Mouse (Mus musculus): ENCODE results near the gene Wnt9a. TPM values are rescaled to one million over a fixed set of nuclear protein-coding genes. Genes with fewer than 3 reads are reported as not detected.

Wnt9a gene
- total RNA-seq, 2 experiments from 2014 or later: 6.1 to 7.5 TPM

GRCm38 (mm10) chr11:59379547-59379946 is 72.8 kb downstream of the Wnt9a start:
- no peak for DNase-seq
- intact Hi-C loops (cut with DNase I): no loop called here

Small RNA genes within 50 kb of the gene (microRNA-seq; reads per million reads assigned to microRNA genes)
- gene Gm24756: 0 reads per million in 2 experiments

Other genes with a start within 250 kb of the Wnt9a start
- gene Obscn, start 170.5 kb upstream of the Wnt9a start, total RNA-seq (2021): 100 to 1,000 TPM; 427 to 465 TPM
- 10 to 100 TPM; 14.6 to 16.8 TPM for gene Iba57, start 143.2 kb upstream of the Wnt9a start, total RNA-seq (2021)
- 1 to 10 TPM; 1.7 to 1.8 TPM for gene Gjc2, start 123.7 kb upstream of the Wnt9a start, total RNA-seq (2021)
- gene Guk1, start 114.7 kb upstream of the Wnt9a start, total RNA-seq (2021): 10 to 100 TPM; 74.3 to 76.2 TPM
- 10 to 100 TPM; 86.9 to 88.0 TPM for gene Mrpl55, start 104.4 kb upstream of the Wnt9a start, total RNA-seq (2021)
- gene 2310033P09Rik, start 98.6 kb upstream of the Wnt9a start, total RNA-seq (2021): 10 to 100 TPM in 1 of 2 experiments, 1 to 10 TPM in 1; 9.4 to 12.3 TPM
- 100 to 1,000 TPM; 339 to 344 TPM for gene Arf1, start 78.7 kb upstream of the Wnt9a start, total RNA-seq (2021)
- gene Wnt3a, start 16.2 kb upstream of the Wnt9a start, total RNA-seq (2021): not detected
- not detected for gene Prss38, start 68.7 kb downstream of the Wnt9a start, total RNA-seq (2021)
- 10 to 100 TPM; 11.5 to 13.3 TPM for gene Jmjd4, start 143.1 kb downstream of the Wnt9a start, total RNA-seq (2021)
- 10 to 100 TPM; 39.8 to 41.8 TPM for gene Snap47, start 144.3 kb downstream of the Wnt9a start, total RNA-seq (2021)
- gene Zfp867, start 165.5 kb downstream of the Wnt9a start, total RNA-seq (2021): 1 to 10 TPM; 6.0 to 6.5 TPM
- gene Zkscan17, start 219.8 kb downstream of the Wnt9a start, total RNA-seq (2021): 10 to 100 TPM; 21.9 to 25.1 TPM
- under 1 TPM; 0.19 to 0.64 TPM for gene Nlrp3, start 234.6 kb downstream of the Wnt9a start, total RNA-seq (2021)

All from heart, postnatal 10 days (tissue).